Mouse (Mus musculus) gonadal fat pad, adult 2 months (tissue): Measurements from ENCODE around the gene Nid2. TPM values are rescaled to one million over a fixed set of nuclear protein-coding genes. Genes with fewer than 3 reads are reported as not detected.

Source experiments
- DNase-seq: peaks from one replicate; pipeline ENCODE4 v3.0.0-alpha.2; 2012; ENCODE audit warnings: low read depth
- polyA plus RNA-seq: library from polyadenylated mRNA; depleted of rRNA; stranded (reverse); fragments of >200 nt; gene quantifications from 2 replicates; pipeline ENCODE4 v1.2.3, GENCODE M21; 2012

The Nid2 gene
- polyA plus RNA-seq, 1 experiment, result 44.4 TPM

DNA sequence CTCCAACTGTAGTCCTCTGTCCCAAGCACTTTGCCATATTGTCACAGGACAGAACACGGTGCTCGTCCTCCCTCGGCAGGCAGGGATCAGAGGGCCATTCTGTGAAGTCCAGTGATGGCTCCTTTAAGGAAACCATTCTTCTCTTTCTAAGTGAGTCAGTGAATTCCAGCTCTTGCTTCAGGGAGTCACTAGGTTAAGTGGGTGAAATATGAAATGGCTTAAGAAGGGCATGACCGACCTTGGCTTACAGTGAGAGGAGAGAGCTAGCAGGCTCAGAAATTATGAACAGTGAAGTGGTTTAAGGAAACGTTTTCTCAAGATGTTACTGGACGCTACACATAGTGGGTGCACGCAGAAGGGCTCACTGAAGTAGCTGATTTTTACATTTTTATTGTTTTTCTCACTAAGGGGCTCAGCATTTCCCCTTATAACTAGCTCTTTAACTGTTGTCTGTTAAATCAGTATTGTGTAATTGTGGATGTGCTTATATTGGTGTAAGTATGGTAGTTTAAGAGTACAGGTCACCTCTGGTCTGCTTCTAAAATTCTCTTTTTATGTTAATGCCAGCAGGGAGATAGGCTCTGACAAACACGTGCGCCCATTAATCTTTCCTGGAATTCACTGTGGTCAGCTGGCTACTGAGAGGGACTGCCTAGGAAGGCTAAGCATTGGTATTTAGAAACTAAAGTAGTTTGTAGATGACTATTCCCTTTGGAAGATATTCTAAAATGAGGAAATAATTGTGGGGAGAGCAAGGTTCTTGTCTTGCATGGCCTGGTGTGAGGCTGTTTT is 34.9 kb downstream of the Nid2 start:
- no peak for DNase-seq

DNA sequence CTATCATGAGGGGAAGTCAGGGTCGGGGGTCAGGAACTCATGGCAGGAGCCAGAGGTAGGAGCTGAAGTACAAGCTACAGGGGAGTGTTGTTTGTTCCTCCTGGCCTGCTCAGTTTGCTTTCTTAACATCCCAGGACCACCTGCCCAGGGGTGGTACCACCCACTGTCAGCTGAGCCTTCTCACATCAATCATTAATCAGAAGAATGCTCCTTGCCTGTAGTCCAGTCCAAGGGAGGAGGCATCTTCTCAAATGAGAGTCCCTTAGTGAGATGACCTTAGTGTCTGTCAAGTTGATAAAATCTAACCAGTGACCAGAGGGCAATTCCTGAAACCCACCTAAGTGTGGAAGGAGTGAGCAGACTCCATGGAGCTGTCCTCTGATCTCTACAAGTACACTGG is 37.4 kb downstream of the Nid2 start:
- DNase-seq, result no peak

DNA sequence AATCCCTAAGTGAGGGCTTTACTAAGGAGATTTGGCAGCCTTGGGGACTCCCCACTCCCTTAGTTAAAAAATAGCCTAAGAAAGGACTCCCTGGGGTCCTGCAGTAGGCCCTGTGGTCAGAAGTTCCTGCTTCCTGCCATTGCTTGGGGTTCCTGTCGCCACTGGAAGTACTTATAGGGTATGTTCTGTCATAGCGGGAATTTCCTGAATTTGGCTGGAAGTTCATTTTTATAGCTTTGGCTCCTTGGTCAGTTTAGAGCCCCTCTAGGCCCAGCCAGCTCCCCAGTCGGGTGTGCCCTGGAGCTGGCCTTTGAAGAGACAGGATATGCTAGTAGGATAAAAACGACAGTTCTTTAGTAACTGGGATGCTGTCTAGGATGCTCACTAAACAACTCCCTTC is 43.8 kb downstream of the Nid2 start:
- no peak for DNase-seq

DNA sequence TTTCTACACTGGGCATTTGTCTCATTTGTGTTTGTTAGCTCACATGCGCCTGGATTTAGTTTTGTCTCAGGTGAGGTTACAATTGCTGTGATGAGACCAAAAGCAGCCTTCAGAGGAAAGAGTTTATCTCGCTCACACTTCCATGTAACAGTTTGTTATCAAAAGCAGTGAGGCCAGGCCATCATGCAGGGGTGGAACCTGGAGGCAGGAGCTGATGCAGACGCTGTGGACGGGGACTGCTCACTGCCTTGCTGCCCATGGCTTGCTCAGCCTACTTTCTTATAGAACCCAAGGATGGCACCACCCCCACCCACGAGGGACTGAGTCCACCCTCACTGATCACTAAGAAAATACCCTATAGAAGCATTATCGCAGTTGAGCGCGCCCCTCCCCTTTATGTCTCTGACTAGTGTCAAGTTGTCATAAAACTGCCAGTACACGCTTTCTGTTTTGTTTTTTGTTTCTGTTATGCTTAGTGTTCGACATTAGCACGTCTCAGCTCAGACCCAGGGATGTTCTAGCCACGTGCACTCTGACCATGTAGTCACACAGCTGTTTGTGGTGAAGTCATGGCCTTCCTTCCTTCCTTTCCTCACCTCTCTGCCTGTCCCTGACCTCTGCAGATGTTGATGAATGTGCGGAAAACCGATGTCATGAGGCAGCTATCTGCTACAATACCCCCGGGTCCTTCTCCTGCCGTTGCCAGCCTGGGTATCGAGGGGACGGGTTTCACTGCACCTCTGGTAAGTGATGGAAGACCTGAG is 45.7 kb downstream of the Nid2 start:
- no peak for DNase-seq

DNA sequence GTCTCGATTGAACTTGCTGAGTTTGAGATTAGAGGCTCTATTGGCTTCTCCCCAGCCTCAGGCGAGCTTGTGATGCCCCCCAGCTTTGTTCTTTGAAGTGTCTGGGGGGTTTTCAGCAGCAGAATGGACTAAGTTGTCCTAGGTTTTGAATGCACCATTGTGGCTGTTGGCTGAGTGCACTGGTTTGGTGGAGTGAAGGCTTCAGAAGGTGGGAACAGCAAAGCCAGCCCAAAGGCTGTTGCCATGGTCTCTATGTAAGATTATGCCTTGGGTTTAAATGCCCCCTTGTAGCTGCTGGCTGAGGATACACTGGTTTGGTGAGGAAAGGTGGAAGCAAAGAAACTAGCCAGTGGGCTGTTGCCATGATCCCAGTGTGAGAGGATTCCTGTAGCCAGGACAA is 49.4 kb downstream of the Nid2 start:
- DNase-seq, result no peak

DNA sequence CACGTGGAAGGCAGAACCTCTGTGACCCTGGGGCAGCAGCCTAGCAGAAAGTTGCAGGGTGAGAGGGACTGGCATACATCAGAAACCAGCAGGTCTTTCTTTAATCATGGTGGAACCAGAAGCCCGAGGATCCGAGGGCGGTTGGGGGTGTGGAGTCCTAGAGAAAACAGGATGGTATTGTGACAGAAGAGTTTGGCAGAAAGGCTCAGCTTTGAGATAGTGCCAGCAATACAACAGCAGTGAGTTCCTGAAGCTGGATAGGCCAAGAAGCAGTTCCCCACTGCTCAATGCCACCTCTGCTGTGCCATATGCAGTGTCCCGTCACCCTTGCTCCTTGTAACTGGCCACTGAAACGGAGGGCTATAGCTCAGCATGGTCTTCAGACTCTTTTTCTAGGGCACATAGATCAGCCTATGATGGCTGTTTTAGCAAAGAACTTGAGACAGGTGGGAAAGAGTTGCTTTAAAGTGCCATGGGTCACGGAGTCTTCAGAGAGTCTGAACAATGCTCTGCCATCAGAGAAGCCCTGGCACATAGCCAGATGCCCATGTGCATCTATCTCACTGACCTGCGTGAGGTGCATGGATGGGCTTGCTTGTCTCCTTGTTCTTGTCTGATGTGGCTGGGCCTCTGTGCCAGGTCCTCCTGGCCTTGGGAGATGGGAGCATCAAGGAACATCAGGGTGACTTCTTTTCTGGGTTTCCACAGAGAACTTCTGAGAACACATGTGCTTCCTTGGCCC is 50.6 kb downstream of the Nid2 start:
- no peak for DNase-seq

DNA sequence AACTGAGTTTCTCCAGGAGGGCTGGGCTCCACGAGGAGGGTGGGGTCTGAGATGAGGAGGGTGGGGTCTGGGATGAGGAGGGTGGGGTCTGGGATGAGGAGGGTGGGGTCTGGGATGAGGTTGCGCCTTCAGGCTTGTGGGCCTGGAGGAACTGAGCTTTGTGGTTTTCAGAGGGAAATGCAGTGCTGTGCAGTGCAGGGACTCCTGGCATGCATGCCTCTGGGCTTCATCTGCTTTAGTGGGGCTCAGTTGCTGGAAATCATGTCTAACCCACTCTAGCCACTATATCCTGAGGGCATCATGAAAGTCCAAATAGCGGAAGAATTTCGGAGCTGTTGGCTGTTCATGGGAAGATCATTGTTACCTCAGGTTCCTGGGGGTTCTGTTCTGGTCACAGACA is 52.2 kb downstream of the Nid2 start:
- DNase-seq, result no peak

DNA sequence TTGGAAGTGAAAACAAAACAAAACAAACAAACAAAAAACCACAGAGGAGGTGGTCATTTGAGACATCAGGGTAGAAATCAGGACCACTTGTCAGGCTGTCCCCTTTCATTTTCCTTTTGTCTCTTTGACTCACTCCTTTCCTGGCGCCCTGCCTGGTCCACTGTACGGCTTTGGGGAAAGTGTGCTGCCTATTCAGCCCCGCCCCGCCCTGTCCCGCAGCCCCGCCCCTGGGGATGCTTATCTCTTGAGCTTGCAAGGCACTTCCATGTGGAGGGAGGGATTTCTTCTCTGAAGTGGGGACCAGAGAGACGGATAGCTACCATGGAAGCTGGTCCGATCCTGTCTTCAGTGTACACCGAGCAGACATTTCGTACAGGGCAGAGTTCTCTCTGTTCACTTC is 52.6 kb downstream of the Nid2 start:
- no peak for DNase-seq

DNA sequence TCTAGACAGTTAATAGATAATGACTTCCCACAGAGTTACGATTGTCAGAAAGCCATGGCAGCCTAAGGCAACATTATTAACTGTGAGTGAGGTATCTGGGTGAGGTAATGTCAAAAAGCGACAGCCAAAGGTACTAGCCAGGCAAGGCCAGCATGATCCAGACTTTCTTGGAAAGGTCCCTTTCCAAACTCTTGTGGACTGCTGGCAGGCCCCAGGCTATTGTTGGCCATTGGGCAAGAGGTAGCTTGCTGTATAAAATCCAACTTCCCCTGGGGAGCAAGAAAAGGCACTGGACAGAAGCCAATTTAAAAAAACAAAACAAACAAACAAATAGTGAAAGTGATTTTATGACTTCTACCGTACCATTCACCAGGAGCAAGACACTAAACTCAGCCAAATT is 56.3 kb downstream of the Nid2 start:
- DNase-seq, result no peak

DNA sequence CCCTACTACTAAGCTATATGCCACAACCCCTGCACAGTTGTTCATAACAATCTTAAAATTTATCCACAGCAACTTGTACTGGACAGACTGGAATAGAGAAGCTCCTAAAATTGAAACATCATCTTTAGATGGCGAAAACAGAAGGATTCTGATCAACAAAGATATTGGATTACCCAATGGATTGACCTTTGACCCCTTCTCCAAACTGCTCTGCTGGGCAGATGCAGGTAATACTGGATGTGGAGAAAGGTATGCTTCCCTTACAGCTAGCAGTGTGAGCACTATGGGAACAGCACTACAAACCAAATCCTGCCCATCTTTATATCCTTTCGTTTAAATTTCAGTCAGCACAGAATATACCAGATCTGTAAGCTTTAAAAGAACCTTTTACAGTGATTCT is 56.8 kb downstream of the Nid2 start:
- DNase-seq, result no peak

DNA sequence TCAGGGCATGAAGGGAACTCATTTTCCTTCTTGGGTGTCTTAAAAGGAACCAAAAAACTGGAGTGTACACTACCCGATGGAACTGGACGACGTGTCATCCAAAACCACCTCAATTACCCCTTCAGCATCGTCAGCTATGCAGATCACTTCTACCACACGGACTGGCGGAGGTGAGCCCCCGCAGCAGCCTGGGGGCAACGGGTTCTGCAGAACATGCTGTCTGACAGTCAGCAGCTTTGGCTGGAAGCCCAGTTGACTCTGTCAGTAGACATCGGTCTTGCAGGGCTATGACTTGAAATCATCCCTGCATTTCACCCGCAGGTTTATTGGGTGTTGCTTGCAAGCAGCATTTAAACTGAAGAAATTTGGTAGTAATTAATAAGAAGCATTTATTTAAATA is 58.9 kb downstream of the Nid2 start:
- DNase-seq, result no peak

DNA sequence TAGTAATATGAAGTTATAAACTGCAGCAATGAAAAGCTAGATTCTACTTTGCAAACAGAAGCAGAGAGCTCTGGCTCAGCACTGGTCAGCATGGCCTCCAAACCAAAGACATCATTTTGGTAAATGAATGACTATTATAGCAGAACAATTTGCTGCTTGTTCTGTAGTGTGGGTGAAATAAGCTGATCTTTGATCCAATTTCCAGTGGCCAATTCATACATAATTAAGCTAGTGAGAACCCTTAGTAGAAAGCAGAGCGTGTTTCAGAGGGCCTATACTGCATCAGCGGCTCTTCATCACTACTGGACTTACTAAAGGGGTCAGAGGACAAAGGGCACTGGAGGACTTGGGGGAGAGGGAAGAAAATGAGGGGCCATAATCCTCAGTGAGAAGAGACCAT is 62.0 kb downstream of the Nid2 start:
- no peak for DNase-seq

DNA sequence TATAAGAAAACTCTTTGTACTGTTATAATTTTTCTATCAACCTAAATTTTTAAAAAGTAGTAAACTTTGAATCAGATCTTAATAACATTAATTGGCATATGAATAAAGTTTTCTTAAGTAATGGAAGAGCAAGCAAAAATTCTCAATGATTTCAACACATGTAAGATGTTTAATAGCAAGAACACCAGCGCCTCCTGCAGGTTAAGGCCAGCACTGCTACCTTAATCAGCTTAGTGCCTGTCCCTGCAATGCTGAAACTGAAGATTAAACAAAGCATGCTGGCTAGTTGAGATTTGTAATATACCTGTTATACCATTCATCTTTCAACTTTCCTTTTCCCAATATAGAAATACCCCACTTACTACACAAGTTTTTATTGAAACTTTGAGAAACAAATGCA is 66.9 kb downstream of the Nid2 start:
- no peak for DNase-seq

DNA sequence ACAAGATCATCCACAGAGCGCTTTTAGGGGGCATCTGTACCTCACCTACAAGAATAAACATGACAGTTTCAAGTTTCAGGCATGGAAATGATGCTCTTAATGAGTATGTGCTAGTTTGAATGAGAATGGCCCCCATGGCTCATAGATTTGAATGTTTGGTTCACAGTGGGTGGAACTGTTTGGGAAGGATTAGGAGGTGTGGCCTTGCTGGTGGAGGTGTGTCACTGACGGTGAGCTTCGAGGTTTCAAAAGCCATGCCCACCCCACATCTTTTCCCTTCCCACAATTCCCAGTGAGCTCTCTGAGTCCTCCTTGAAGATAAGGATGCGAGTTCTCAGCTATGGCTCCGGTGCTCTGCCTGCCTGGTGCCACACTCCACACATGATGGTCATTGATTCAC is 70.6 kb downstream of the Nid2 start:
- no peak for DNase-seq

DNA sequence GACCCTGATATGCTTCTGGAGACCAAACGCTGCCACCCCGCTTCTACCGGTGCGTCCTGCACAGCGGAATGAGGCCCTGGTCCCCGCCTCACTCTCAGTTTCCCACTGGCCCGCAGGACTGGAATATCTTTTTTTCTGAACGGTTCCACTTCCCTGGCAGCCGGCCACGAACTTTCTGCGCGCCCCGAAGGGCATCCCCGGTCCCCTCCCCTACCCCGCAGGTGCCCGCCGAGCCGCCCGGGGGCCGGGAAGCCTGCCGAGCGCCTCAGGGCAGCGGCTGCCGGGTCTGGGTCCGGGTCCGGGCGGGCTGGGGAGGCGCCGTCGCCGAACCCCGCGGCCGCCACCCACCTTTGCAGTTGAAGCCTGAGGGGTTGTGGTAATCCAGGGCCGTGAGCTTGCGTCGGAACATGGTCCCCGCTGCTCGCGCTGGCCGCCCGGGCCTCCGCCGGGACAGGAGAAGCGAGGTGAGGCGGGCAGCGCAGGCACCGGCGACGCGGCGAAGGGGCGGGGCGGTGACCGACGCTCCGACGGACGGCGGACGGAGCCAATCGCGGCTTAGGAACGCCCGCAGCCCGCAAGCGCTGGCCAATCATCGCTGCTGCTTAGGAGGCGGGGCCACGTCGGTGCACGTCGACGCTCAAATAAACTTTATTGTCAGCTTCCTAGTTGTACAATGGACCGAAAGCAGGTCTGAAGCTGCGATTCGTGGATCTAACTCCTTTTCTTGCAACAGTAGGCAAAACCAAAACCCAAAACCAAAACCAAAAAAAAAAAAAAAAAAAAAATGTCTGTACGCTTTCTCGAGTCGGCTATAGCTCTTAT is 72.5 kb downstream of the Nid2 start, which contains the start of gene Rtraf:
Rtraf (minus strand) TSS at position 504 of the 822 bp plus-strand sequence.
- peak; percentile 49 for DNase-seq

DNA sequence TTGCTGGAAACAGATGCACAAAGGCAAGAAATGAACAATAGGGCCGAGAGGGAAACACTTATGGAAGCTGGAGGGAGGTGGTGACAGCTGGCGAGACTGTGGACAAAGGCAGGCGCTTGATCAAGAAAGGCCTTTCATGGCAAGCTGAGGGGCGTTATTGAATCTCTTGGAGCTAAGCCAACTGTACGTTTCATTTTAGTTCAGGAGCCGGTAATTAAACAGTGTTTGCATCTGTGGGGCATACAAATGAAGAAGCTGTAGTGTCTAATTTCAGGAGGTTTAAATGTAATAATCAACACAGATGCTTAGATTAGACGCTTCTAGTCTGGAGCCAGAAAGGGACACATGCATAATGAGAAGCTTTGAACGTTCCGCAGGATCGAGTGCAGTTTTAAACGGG is 74.4 kb downstream of the Nid2 start:
- DNase-seq, result no peak

DNA sequence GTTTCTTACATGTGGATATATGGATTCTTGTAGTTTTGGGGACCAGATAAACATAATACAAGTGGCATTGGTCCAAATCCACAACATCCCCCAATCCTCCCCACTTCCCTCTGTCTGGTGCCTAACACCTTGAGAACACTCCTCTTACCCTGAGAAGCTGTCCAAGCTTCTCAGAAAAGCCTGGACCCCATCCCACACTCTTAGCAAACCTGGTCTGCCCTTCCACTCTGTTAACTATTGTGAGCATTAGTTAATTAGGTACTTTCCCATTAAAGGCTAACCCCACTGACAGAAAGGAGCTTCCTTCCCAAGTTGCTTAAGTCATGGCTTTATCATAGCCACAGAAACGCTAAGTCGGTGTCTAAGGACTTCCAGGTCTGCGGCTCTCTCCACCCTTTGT is 85.2 kb downstream of the Nid2 start:
- DNase-seq, result no peak

DNA sequence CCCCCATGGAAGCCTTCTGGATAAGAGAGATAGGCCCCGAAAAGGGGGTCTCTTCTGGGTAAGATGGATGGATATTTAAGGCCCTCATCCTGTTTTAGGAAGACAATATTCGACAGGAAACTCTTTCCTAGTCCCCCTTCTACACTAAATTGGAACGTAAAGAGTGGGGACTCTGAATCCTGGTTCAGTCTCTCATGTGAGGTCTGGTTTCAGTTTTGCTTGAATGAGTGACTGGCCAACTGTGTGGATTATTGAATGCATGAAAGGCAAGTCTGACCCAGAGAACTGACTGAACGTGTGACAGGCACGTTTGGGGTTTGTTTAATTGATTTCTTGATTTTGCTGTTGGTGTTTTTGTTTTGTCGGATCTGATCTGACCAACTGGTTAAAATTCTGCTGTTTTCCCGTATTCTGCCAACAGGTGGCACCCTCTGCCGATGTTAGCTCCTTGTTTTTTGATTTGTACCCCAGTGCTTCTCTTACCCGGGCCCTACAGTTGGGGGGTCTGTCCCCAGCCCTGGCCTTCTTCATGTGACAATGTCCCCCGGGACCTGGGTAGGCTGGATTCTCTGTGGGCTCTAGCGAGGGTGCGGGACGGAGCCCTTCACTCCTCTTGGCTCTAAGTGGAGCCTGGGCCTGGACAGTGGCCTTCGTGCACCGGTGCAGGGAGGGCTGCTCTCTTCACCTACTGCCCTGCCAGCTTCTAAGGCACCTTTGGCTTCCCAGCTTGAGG is 88.7 kb downstream of the Nid2 start:
- no peak for DNase-seq

DNA sequence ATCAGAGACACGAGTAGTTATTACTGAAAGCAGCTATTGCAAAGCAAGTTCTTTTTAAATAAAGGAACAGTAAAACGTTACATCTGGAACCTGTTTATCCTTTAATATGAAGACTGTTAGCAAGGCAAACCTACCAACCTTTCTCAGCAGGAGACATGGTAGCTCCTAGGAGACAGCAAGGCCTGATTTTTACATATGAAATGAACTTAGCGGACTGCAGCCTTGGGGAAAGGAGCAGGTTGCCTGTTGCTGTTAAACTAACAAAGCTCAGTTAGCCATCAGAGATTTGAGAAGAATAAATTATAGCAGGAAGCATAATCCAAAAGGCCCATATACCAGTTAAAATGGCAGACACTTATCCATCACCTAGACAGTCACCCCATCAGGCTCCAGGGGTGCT is 102.4 kb downstream of the Nid2 start:
- DNase-seq, result no peak

DNA sequence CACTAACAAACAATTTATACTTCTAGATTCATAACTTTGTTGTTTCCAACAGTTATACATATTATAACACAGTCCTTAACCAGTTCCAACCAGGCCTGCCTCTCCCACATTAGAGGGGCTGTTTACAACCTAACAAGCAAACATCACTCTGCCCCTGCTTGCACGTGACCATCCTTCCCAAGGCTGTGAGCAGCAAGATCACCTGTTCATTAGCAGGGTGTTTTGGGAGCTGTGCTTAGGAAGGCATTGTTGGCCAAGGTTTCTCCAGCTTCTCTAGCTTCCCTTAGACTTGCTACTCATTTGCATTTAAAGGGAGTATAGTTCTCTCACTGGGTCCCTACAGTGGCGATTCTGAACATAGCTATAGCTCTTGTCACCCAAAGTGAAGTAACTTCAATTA is 107.2 kb downstream of the Nid2 start:
- no peak for DNase-seq
